Mouse (Mus musculus) liver, postnatal 0 days (tissue): Measurements from ENCODE around the gene Ruvbl2.

ENCODE experiments used
- CTCF ChIP-seq: sonication (generic); IDR thresholded peaks from 2 replicates; pipeline ENCODE4 v1.5.1; 2016; ENCODE audit warnings: antibody characterized with exemption, low read depth
- EP300 ChIP-seq: IDR thresholded peaks from 2 replicates; pipeline ENCODE4 v1.6.1; 2016; ENCODE audit warnings: antibody characterized with exemption, low read depth, mild to moderate bottlenecking

- no peak for TF ChIP-seq EP300
- TF ChIP-seq CTCF, result no peak
Observed at GRCm38 (mm10) chr7:45463987-45464778, 26.3 kb upstream of the Ruvbl2 start.
